Mouse (Mus musculus) heart, postnatal 25 days (tissue): ENCODE data around the gene Fcna. TPM values are rescaled to one million over a fixed set of nuclear protein-coding genes. Genes with fewer than 3 reads are reported as not detected.

Experiments
- DNase-seq: peaks from one replicate; pipeline ENCODE4 v3.0.0; 2022; ENCODE audit warnings: low spot score
- intact Hi-C: fragments of 180-260 bp; cut with DNase I; formaldehyde crosslinking; loops from one replicate; pipeline ENCODE4 v1.15.1; 2025
- total RNA-seq, 2 experiments: library from RNA; stranded (reverse); gene quantifications; 2 replicates each; pipeline ENCODE4 v1.2.3; 2021

Fcna gene
- total RNA-seq, 2 experiments from 2014 or later: 4.8 to 5.8 TPM

GRCm38 (mm10) chr2:25616398-25616797 is 11.4 kb downstream of the Fcna start:
- DNase-seq: no peak
- intact Hi-C loops: no loop called here

GRCm38 (mm10) chr2:25608671-25609070 is 19.2 kb downstream of the Fcna start:
- intact Hi-C loops: no loop called here
- no peak for DNase-seq

- intact Hi-C loops: no loop called here
Measured at GRCm38 (mm10) chr2:25607761-25608622, 19.8 kb downstream of the Fcna start, which contains the start of gene Rabl6. TSS of gene Rabl6 (minus strand) at chr2:25608521.

GRCm38 (mm10) chr2:25602526-25602925 is 25.3 kb downstream of the Fcna start:
- no peak for DNase-seq
- intact Hi-C loops: no loop called here

More at GRCm38 (mm10) chr2:25607761-25608622, 19.8 kb downstream of the Fcna start, which contains the start of gene Rabl6:
- DNase-seq: peak; percentile 80

- DNase-seq: no peak
- intact Hi-C loops: no loop called here
Measured at GRCm38 (mm10) chr2:25600037-25600436, 27.8 kb downstream of the Fcna start.

- intact Hi-C loops: no loop called here
- no peak for DNase-seq
Measured at GRCm38 (mm10) chr2:25598749-25599148, 29.1 kb downstream of the Fcna start.

GRCm38 (mm10) chr2:25596765-25597510 is 30.9 kb downstream of the Fcna start:
- intact Hi-C loops: no loop called here
- DNase-seq: no peak

- intact Hi-C loops: no loop called here
- no peak for DNase-seq
Measured at GRCm38 (mm10) chr2:25591863-25592262, 36.0 kb downstream of the Fcna start.

GRCm38 (mm10) chr2:25588227-25588907 is 39.5 kb downstream of the Fcna start:
- DNase-seq: no peak
- intact Hi-C loops: no loop called here

- no peak for DNase-seq
- intact Hi-C loops: no loop called here
Measured at GRCm38 (mm10) chr2:25587290-25587689, 40.5 kb downstream of the Fcna start.

GRCm38 (mm10) chr2:25585601-25586000 is 42.2 kb downstream of the Fcna start:
- DNase-seq: no peak
- intact Hi-C loops: no loop called here

GRCm38 (mm10) chr2:25584856-25585255 is 43.0 kb downstream of the Fcna start:
- no peak for DNase-seq
- intact Hi-C loops: no loop called here

GRCm38 (mm10) chr2:25584152-25584551 is 43.7 kb downstream of the Fcna start:
- intact Hi-C loops: no loop called here
- DNase-seq: no peak

GRCm38 (mm10) chr2:25583571-25583970 is 44.3 kb downstream of the Fcna start:
- no peak for DNase-seq
- intact Hi-C loops: no loop called here

GRCm38 (mm10) chr2:25583120-25583481 is 44.7 kb downstream of the Fcna start:
- intact Hi-C loops: no loop called here
- DNase-seq: no peak

GRCm38 (mm10) chr2:25582466-25583119 is 45.2 kb downstream of the Fcna start:
- DNase-seq: no peak
- intact Hi-C loops: no loop called here

- DNase-seq: no peak
- intact Hi-C loops: no loop called here
Measured at GRCm38 (mm10) chr2:25581901-25582301, 45.9 kb downstream of the Fcna start.

GRCm38 (mm10) chr2:25581294-25581864 is 46.5 kb downstream of the Fcna start, which contains the start of gene Ajm1:
TSS of gene Ajm1 (minus strand) at chr2:25581757.
- intact Hi-C loops: no loop called here
- DNase-seq: peak; percentile 34

- no peak for DNase-seq
- intact Hi-C loops: no loop called here
Measured at GRCm38 (mm10) chr2:25580621-25581101, 47.2 kb downstream of the Fcna start.
